ENCODE assay signal across 10 mouse cellular contexts in the genomic region with DNA sequence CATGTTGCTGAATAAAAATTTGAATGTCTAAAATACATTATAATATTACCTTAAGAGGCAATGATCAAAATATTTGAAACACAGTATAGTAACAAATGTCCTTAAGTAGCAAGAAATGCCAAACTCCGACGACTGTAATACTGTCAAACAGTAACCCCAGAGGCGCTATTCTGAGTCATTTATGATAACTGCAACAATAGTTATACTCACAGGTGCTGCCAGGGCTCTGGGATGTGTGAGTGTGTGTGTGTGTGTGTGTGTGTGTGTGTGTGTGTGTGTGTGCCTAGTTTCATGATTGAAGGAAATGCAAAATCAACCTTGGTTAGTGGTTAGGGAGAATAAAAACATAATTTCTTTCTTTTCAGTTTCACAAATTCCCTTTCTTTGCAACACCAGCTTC.
DNase-seq lines count a peak whose midpoint lies in the region; ATAC-seq and TF ChIP-seq lines count a peak whose summit lies in the region.
"Had no signal": no experiment of that assay in that cellular context is flagged by ENCODE, and none has a peak within 500 bp of the region (broad histone marks: within the 10 kb centered on the region; RNA-seq: fewer than 3 reads in every experiment).

No protein-coding gene starts in this region.

- ATAC-seq in kidney, embryonic 14.5 days (ENCODE audit: low FRiP score, low TSS enrichment) = no peak
- ATAC-seq in embryonic facial prominence, embryonic 13.5 days (ENCODE audit: insufficient number of reproducible peaks, insufficient read depth, low FRiP score, low TSS enrichment, low read depth) = no peak
- no peak for ATAC-seq in hindbrain, embryonic 16.5 days
- ATAC-seq in midbrain, postnatal 0 days (ENCODE audit: low FRiP score) = 0 out of 2 replicates have a peak, but pooled peaks have one; percentile 22

- no peak for DNase-seq in kidney, postnatal 14 days
- DNase-seq in midbrain, postnatal 0 days (ENCODE audit: low spot score) = peak; percentile 48
- DNase-seq in cerebellum, adult 11-12 months = no peak
- DNase-seq in layer of hippocampus, adult 11-12 months (ENCODE audit: low spot score) = no peak
- no peak for DNase-seq in lung, postnatal 14 days
- DNase-seq: thymus, adult 2 months had no signal

- WGBS in kidney, embryonic 14.5 days = 16% methylated on average over 3 of the region's 3 CpGs
- WGBS in embryonic facial prominence, embryonic 13.5 days = 8% methylated on average over 3 of the region's 3 CpGs
- WGBS in hindbrain, embryonic 16.5 days = 13% methylated on average over 3 of the region's 3 CpGs
- WGBS in midbrain, postnatal 0 days = 6% methylated on average over 3 of the region's 3 CpGs

- H3K4me1 ChIP-seq in kidney, embryonic 14.5 days (ENCODE audit: control insufficient read depth, insufficient read depth, low read length) = peaks cover 9% of the 10 kb centered on the region
- peaks cover 20% of the 10 kb centered on the region for H3K4me1 ChIP-seq in embryonic facial prominence, embryonic 13.5 days
- no peaks in the 10 kb centered on the region for H3K4me1 ChIP-seq in hindbrain, embryonic 16.5 days (ENCODE audit: control insufficient read depth, insufficient read depth, low read depth, low read length)
- peaks cover 4% of the 10 kb centered on the region; the same call in 1 of the 2 replicates for H3K4me1 ChIP-seq in midbrain, postnatal 0 days (ENCODE audit: insufficient read depth, low read length)

- peak overlapping the region; percentile 38; the same call in 1 of the 2 replicates for H3K4me3 ChIP-seq in kidney, embryonic 14.5 days (ENCODE audit: low read length)
- H3K4me3 ChIP-seq in embryonic facial prominence, embryonic 13.5 days = peak overlapping the region; percentile 41; the same call in 1 of the 2 replicates
- H3K4me3 ChIP-seq in hindbrain, embryonic 16.5 days (ENCODE audit: low read length) = peak overlapping the region; percentile 44
- H3K4me3 ChIP-seq in midbrain, postnatal 0 days (ENCODE audit: low read depth, low read length) = peak overlapping the region; percentile 31

- no peaks in the 10 kb centered on the region for H3K27me3 ChIP-seq in kidney, embryonic 14.5 days (ENCODE audit: control insufficient read depth, insufficient read depth, low read length)
- H3K27me3 ChIP-seq in embryonic facial prominence, embryonic 13.5 days = no peaks in the 10 kb centered on the region
- H3K27me3 ChIP-seq in hindbrain, embryonic 16.5 days (replicated peaks; ENCODE audit: control insufficient read depth, insufficient read depth, low read length) = no peaks in the 10 kb centered on the region
- H3K27me3 ChIP-seq in midbrain, postnatal 0 days (ENCODE audit: insufficient read depth, low read length) = no peaks in the 10 kb centered on the region

- no peaks in the 10 kb centered on the region for H3K36me3 ChIP-seq in kidney, embryonic 14.5 days (ENCODE audit: control insufficient read depth, insufficient read depth, low read length)
- H3K36me3 ChIP-seq in embryonic facial prominence, embryonic 13.5 days = no peaks in the 10 kb centered on the region
- no peaks in the 10 kb centered on the region for H3K36me3 ChIP-seq in hindbrain, embryonic 16.5 days (ENCODE audit: control insufficient read depth, insufficient read depth, low read length)
- H3K36me3 ChIP-seq in midbrain, postnatal 0 days (ENCODE audit: insufficient read depth, low read length) = no peaks in the 10 kb centered on the region
- H3K36me3 ChIP-seq: G1E had no signal

- no peak for TF ChIP-seq CTCF in midbrain, postnatal 0 days (IDR thresholded peaks at IDR 0.05)

- no peak overlapping the region for H3K27ac ChIP-seq in kidney, embryonic 14.5 days (ENCODE audit: low read depth, low read length)
- peak overlapping the region; percentile 78 for H3K27ac ChIP-seq in embryonic facial prominence, embryonic 13.5 days
- H3K27ac ChIP-seq in hindbrain, embryonic 16.5 days (ENCODE audit: low read depth, low read length) = peak overlapping the region; percentile 93
- peak overlapping the region; percentile 88 for H3K27ac ChIP-seq in midbrain, postnatal 0 days (ENCODE audit: low read depth, low read length)

- H3K9ac ChIP-seq in kidney, embryonic 14.5 days (ENCODE audit: low read depth, low read length) = peak overlapping the region; percentile 54; the same call in 1 of the 2 replicates
- H3K9ac ChIP-seq in embryonic facial prominence, embryonic 13.5 days = no peak overlapping the region
- H3K9ac ChIP-seq in hindbrain, embryonic 16.5 days (ENCODE audit: low read depth, low read length) = no peak overlapping the region
- peak overlapping the region; percentile 65 for H3K9ac ChIP-seq in midbrain, postnatal 0 days (replicated peaks; ENCODE audit: low read length, poor library complexity, severe bottlenecking)

- peak overlapping the region; percentile 62 for H3K4me2 ChIP-seq in kidney, embryonic 14.5 days (replicated peaks; ENCODE audit: low read depth, low read length)
- H3K4me2 ChIP-seq in embryonic facial prominence, embryonic 13.5 days = peak overlapping the region; percentile 63
- peak overlapping the region; percentile 72 for H3K4me2 ChIP-seq in hindbrain, embryonic 16.5 days (ENCODE audit: low read length)
- H3K4me2 ChIP-seq in midbrain, postnatal 0 days (ENCODE audit: low read depth, low read length, poor library complexity, severe bottlenecking) = peak overlapping the region; percentile 61

- H3K9me3 ChIP-seq in kidney, embryonic 14.5 days (ENCODE audit: control insufficient read depth, low read length) = no peaks in the 10 kb centered on the region
- no peaks in the 10 kb centered on the region for H3K9me3 ChIP-seq in embryonic facial prominence, embryonic 13.5 days
- H3K9me3 ChIP-seq in hindbrain, embryonic 16.5 days (ENCODE audit: control insufficient read depth, low read length) = peaks cover 3% of the 10 kb centered on the region; the same call in 1 of the 2 replicates
- H3K9me3 ChIP-seq in midbrain, postnatal 0 days (ENCODE audit: low read length) = 0 out of 2 replicates have a peak, but pooled peaks cover 6% of the 10 kb centered on the region
- H3K9me3 ChIP-seq: G1E had no signal

Comparison
In these comparisons a context has a peak if more than half of its experiments do, and no peak if none do; other contexts are left out.
1. H3K9ac ChIP-seq: peak in kidney, embryonic 14.5 days (single experiment) and midbrain, postnatal 0 days (single experiment); none in embryonic facial prominence, embryonic 13.5 days (single experiment) and hindbrain, embryonic 16.5 days (single experiment).
2. Peak in every context shown above with its lines, with median percentiles within 50 percentile points of each other: H3K4me2 ChIP-seq and H3K4me3 ChIP-seq.